Mouse (Mus musculus): ENCODE measurements around the gene Olfr130. TPM values are rescaled to one million over a fixed set of nuclear protein-coding genes. Genes with fewer than 3 reads are reported as not detected.

Olfr130 gene
- not detected in 2 replicates for polyA plus RNA-seq (2016; fragmentation: Nextera tagmentation; extraction: Ambion mirVana)

- no peak within 1 kb of the TSS for H3K27ac ChIP-seq
- H3K4me3 ChIP-seq: no peak within 1 kb of the TSS
- no peaks in the 10 kb centered on the region for H3K9me3 ChIP-seq (replicated peaks)
- H3K27me3 ChIP-seq (ENCODE audit: low read depth, poor library complexity, severe bottlenecking): no peaks in the 10 kb centered on the region
- no peaks in the 10 kb centered on the region for H3K4me1 ChIP-seq
- 87% methylated on average over 1 of the region's 1 CpGs for WGBS
- H3K36me3 ChIP-seq: no peaks in the 10 kb centered on the region
- no peak for DNase-seq (ENCODE audit: low spot score)
Observed at GRCm38 (mm10) chr17:38063621-38064020, at the start of gene Olfr130. TSS of gene Olfr130 (plus strand) at chr17:38063921.

DNA sequence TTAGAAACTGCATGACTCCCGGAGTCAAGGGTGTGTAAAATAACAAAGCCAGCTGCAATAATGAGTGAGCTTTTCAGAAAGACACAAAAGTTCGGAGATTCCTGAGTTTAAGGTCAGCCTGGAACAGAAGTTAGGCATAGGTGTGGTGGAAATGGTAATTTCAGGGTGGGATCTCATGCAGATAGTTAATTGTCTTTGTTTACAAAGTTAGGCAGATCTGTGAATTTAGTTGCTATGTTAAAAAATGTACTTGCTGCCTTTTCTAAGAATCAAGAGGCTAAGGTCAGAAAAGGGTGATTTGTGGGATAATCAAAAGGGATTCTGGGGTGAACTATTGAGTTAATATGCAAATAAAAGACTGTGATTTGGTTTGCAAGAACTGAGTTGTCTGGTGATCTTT is 47.4 kb upstream of the Olfr130 start:
- Histone ChIP-seq H3K27ac (no peak overlapping the region), H3K9me3 (replicated peaks) (no peaks in the 10 kb centered on the region; the same call in 1 of the 2 replicates), H3K4me1 (no peaks in the 10 kb centered on the region), H3K27me3 (ENCODE audit: low read depth, poor library complexity, severe bottlenecking) (no peaks in the 10 kb centered on the region), H3K4me3 (no peak overlapping the region), H3K36me3 (no peaks in the 10 kb centered on the region)
- 81% methylated on average over 2 of the region's 2 CpGs for WGBS
- DNase-seq (ENCODE audit: low spot score): no peak

DNA sequence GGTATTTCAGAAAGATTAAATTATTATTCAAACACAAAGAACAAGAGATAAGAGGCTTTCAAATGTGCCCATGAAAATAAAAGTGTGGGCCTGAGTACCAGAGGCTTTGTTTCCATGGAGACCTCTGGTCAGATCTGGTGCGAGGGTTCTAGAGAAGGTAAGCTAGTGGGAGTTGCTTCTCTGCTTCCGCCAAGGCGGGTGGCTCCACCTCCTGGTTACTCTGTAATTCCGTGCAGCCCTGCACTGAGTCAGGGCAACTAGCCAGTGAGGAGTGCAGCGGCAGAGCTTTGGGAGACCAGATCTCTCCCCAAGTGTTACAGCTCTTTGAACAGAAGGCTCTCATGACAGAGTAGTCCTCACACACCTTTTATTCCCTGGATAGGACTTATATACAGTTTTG is 37.4 kb upstream of the Olfr130 start:
- Histone ChIP-seq H3K36me3 (no peaks in the 10 kb centered on the region), H3K9me3 (replicated peaks) (no peaks in the 10 kb centered on the region), H3K27ac (no peak overlapping the region), H3K4me3 (no peak overlapping the region), H3K27me3 (ENCODE audit: low read depth, poor library complexity, severe bottlenecking) (no peaks in the 10 kb centered on the region), H3K4me1 (no peaks in the 10 kb centered on the region)
- 32% methylated on average over 5 of the region's 5 CpGs for WGBS
- DNase-seq (ENCODE audit: low spot score): no peak

GRCm38 (mm10) chr17:38059979-38060378 is 3.7 kb upstream of the Olfr130 start, which contains the start of gene Olfr129:
TSS of gene Olfr129 (minus strand) at chr17:38060079.
- H3K4me3 ChIP-seq: no peak within 1 kb of the TSS
- H3K27me3 ChIP-seq (ENCODE audit: low read depth, poor library complexity, severe bottlenecking): no peaks in the 10 kb centered on the region
- no peaks in the 10 kb centered on the region for H3K36me3 ChIP-seq
- no peaks in the 10 kb centered on the region for H3K4me1 ChIP-seq
- no peak for DNase-seq (ENCODE audit: low spot score)
- no peak within 1 kb of the TSS for H3K27ac ChIP-seq
- WGBS: 74% methylated on average over 1 of the region's 1 CpGs
- no peaks in the 10 kb centered on the region for H3K9me3 ChIP-seq (replicated peaks)

DNA sequence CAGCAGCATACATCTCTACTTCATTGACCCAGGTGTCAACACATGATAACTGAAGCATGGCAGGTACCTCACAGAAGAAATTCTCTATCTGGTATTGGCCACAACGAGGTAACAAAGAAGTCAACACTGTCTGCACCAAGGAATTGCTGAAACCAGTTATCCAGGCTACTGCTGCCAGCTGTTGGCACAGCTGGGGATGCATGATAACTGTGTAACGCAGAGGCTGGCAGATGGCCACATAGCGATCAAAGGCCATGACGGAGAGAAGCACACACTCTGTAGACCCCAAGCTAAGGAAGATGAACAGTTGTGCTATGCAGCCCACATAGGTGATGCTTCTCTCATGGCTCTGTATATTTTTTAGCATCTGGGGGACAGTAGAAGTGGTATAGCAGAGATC is 18.6 kb downstream of the Olfr130 start:
- Histone ChIP-seq H3K27ac (no peak overlapping the region), H3K36me3 (no peaks in the 10 kb centered on the region), H3K4me3 (no peak overlapping the region), H3K27me3 (ENCODE audit: low read depth, poor library complexity, severe bottlenecking) (no peaks in the 10 kb centered on the region), H3K9me3 (replicated peaks) (no peaks in the 10 kb centered on the region; the same call in 1 of the 2 replicates), H3K4me1 (no peaks in the 10 kb centered on the region)
- 88% methylated on average over 4 of the region's 4 CpGs for WGBS
- no peak for DNase-seq (ENCODE audit: low spot score)

DNA sequence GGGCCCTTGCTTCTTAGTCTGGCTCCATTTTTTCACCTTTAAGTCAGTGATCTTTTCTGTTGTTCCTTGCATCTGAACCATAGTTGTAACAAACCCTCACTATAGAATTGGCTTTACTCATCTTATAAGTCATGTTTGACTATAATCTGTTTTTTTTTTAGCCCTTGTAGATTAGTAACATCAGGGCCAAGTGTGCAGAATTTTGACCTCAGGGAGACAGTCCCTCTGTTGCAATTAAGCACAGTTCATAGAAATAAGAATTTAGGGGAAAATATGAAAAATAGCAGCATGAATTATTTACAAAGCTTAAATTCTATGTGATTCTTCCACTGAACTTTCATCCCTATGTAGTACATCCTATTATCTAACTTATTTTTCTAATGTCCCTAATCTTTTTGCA is 24.9 kb downstream of the Olfr130 start, which contains the start of gene Olfr131:
Gene Olfr131, minus strand, starts transcription at position 101 of the 400 bp plus-strand sequence.
- no peak within 1 kb of the TSS for H3K27ac ChIP-seq
- no peak for DNase-seq (ENCODE audit: low spot score)
- no peaks in the 10 kb centered on the region for H3K36me3 ChIP-seq
- H3K4me3 ChIP-seq: no peak within 1 kb of the TSS
- no peaks in the 10 kb centered on the region for H3K27me3 ChIP-seq (ENCODE audit: low read depth, poor library complexity, severe bottlenecking)
- no peaks in the 10 kb centered on the region for H3K4me1 ChIP-seq
- no peaks in the 10 kb centered on the region; the same call in 1 of the 2 replicates for H3K9me3 ChIP-seq (replicated peaks)

Other genes starting within 250 kb of the Olfr130 start
- not detected in 2 replicates for gene Olfr125, start 231.0 kb upstream of the Olfr130 start, polyA plus RNA-seq (2016; fragmentation: Nextera tagmentation; extraction: Ambion mirVana)
- gene Olfr126, start 216.4 kb upstream of the Olfr130 start, polyA plus RNA-seq (2016; fragmentation: Nextera tagmentation; extraction: Ambion mirVana): not detected in 2 replicates
- gene Olfr127, start 163.5 kb upstream of the Olfr130 start, polyA plus RNA-seq (2016; fragmentation: Nextera tagmentation; extraction: Ambion mirVana): not detected in 2 replicates
- gene Olfr128, start 143.4 kb upstream of the Olfr130 start, polyA plus RNA-seq (2016; fragmentation: Nextera tagmentation; extraction: Ambion mirVana): not detected in 2 replicates
- not detected in 2 replicates for gene Olfr761, start 110.8 kb upstream of the Olfr130 start, polyA plus RNA-seq (2016; fragmentation: Nextera tagmentation; extraction: Ambion mirVana)
- not detected in 2 replicates for gene Olfr129, start 3.8 kb upstream of the Olfr130 start, polyA plus RNA-seq (2016; fragmentation: Nextera tagmentation; extraction: Ambion mirVana)
- not detected in 2 replicates for gene Olfr131, start 24.8 kb downstream of the Olfr130 start, polyA plus RNA-seq (2016; fragmentation: Nextera tagmentation; extraction: Ambion mirVana)
- gene Olfr132, start 70.6 kb downstream of the Olfr130 start, polyA plus RNA-seq (2016; fragmentation: Nextera tagmentation; extraction: Ambion mirVana): not detected in 2 replicates
- not detected in 2 replicates for gene Olfr133, start 81.4 kb downstream of the Olfr130 start, polyA plus RNA-seq (2016; fragmentation: Nextera tagmentation; extraction: Ambion mirVana)
- not detected in 2 replicates for gene Olfr134, start 107.5 kb downstream of the Olfr130 start, polyA plus RNA-seq (2016; fragmentation: Nextera tagmentation; extraction: Ambion mirVana)
- gene Olfr135, start 140.4 kb downstream of the Olfr130 start, polyA plus RNA-seq (2016; fragmentation: Nextera tagmentation; extraction: Ambion mirVana): not detected in 2 replicates
- not detected in 2 replicates for gene Olfr138, start 197.1 kb downstream of the Olfr130 start, polyA plus RNA-seq (2016; fragmentation: Nextera tagmentation; extraction: Ambion mirVana)
- gene Olfr137, start 243.6 kb downstream of the Olfr130 start, polyA plus RNA-seq (2016; fragmentation: Nextera tagmentation; extraction: Ambion mirVana): not detected in 2 replicates

Data from limb, embryonic 10.5 days (tissue).